9 mouse cellular contexts compared by ENCODE assay signal in genomic region chr1:166043451-166044149, GRCm38 (mm10). TPM values are rescaled to one million over a fixed set of nuclear protein-coding genes. Genes with fewer than 3 reads are reported as not detected.
DNase-seq lines count a peak whose midpoint lies in the region; ATAC-seq lines count a peak whose summit lies in the region.
"Had no signal": no experiment of that assay in that cellular context is flagged by ENCODE, and none has a peak within 500 bp of the region (broad histone marks: within the 10 kb centered on the region; RNA-seq: fewer than 3 reads in every experiment).

No protein-coding gene starts in this region.

- H3K27ac ChIP-seq in forebrain, embryonic 14.5 days (ENCODE audit: low read depth, low read length) = no peak overlapping the region
- no peak overlapping the region for H3K27ac ChIP-seq in midbrain, embryonic 15.5 days
- H3K27ac ChIP-seq: limb, embryonic 13.5 days had no signal

- H3K9ac ChIP-seq in forebrain, embryonic 14.5 days (ENCODE audit: low read length) = no peak overlapping the region
- H3K9ac ChIP-seq in midbrain, embryonic 15.5 days = no peak overlapping the region
- H3K9ac ChIP-seq: limb, embryonic 13.5 days had no signal

- peaks cover 11% of the 10 kb centered on the region for H3K4me1 ChIP-seq in forebrain, embryonic 14.5 days (ENCODE audit: control insufficient read depth, insufficient read depth, low read length)
- peaks cover 26% of the 10 kb centered on the region for H3K4me1 ChIP-seq in midbrain, embryonic 15.5 days

- no peak overlapping the region for H3K4me3 ChIP-seq in forebrain, embryonic 14.5 days (ENCODE audit: low read depth, low read length)
- no peak overlapping the region for H3K4me3 ChIP-seq in midbrain, embryonic 15.5 days
- H3K4me3 ChIP-seq: limb, embryonic 13.5 days had no signal

- no peaks in the 10 kb centered on the region for H3K9me3 ChIP-seq in forebrain, embryonic 14.5 days (replicated peaks; ENCODE audit: control insufficient read depth, low read length)
- H3K9me3 ChIP-seq in midbrain, embryonic 15.5 days = no peaks in the 10 kb centered on the region
- H3K9me3 ChIP-seq: limb, embryonic 13.5 days had no signal

- ATAC-seq in forebrain, embryonic 14.5 days = peak; percentile 40; the same call in 1 of the 2 replicates
- ATAC-seq in midbrain, embryonic 15.5 days (replicated peaks) = 0 out of 2 replicates have a peak, but pooled peaks have one; percentile 35

- 0 out of 2 replicates have a peak, but pooled peaks cover 8% of the 10 kb centered on the region for H3K27me3 ChIP-seq in forebrain, embryonic 14.5 days (replicated peaks; ENCODE audit: control insufficient read depth, insufficient read depth, low read length)
- peaks cover 11% of the 10 kb centered on the region; the same call in 1 of the 2 replicates for H3K27me3 ChIP-seq in midbrain, embryonic 15.5 days (replicated peaks)

- H3K4me2 ChIP-seq in forebrain, embryonic 14.5 days (ENCODE audit: low read length) = no peak overlapping the region
- no peak overlapping the region for H3K4me2 ChIP-seq in midbrain, embryonic 15.5 days
- H3K4me2 ChIP-seq: limb, embryonic 13.5 days had no signal

- DNase-seq in layer of hippocampus, adult 11-12 months (ENCODE audit: low spot score) = peak; percentile 53
- DNase-seq in layer of hippocampus, adult 9-10 months (ENCODE audit: low spot score) = no peak
- peak; percentile 71 for DNase-seq in NIH3T3 (ENCODE audit: low read depth)
- DNase-seq in forebrain, embryonic 14.5 days (ENCODE audit: low spot score) = peak; percentile 37
- no peak for DNase-seq in adrenal gland, adult 8-10 months
- DNase-seq in adipocyte (ENCODE audit: low spot score) = no peak
- no peak for DNase-seq in urinary bladder, postnatal 14 days (ENCODE audit: low spot score)

- 70% methylated on average over 21 of the region's 21 CpGs for WGBS in forebrain, embryonic 14.5 days
- WGBS in midbrain, embryonic 15.5 days = 69% methylated on average over 21 of the region's 21 CpGs

- no peaks in the 10 kb centered on the region for H3K36me3 ChIP-seq in forebrain, embryonic 14.5 days (ENCODE audit: control insufficient read depth, insufficient read depth, low read length)
- H3K36me3 ChIP-seq in midbrain, embryonic 15.5 days (replicated peaks) = no peaks in the 10 kb centered on the region
- H3K36me3 ChIP-seq: limb, embryonic 13.5 days had no signal

RNA-seq across cellular contexts. Expression of gene Pou2f1, which starts 41.1 kb away (rescaled TPM):
- 14.8 and 22.8 TPM in 2 replicates for polyA plus RNA-seq in forebrain, embryonic 14.5 days (2014; fragmentation: Nextera tagmentation; extraction: Ambion mirVana)
- polyA plus RNA-seq in midbrain, embryonic 15.5 days (2015; fragmentation: Nextera tagmentation; extraction: Ambion mirVana) = 25.6 and 30.1 TPM in 2 replicates
- total RNA-seq in adrenal gland, adult 8-10 months (2022) = 10 to 100 TPM; 10.6 to 23.3 (median 15.2) TPM

Comparison
In these comparisons a context has a peak if more than half of its experiments do, and no peak if none do; other contexts are left out.
1. DNase-seq: peak in layer of hippocampus, adult 11-12 months (single experiment), NIH3T3 (single experiment) and forebrain, embryonic 14.5 days (single experiment); none in layer of hippocampus, adult 9-10 months (single experiment), adrenal gland, adult 8-10 months (single experiment), adipocyte (single experiment) and urinary bladder, postnatal 14 days (single experiment).